Mouse (Mus musculus): ENCODE data around the gene Vdr.
A peak's percentile ranks its signal among the peaks of the same experiment; 100 is the strongest.

The Vdr gene

GRCm38 (mm10) chr15:97828901-97829338, 81.5 kb downstream of the Vdr start:
- no peak for DNase-seq (ENCODE audit: low spot score)

GRCm38 (mm10) chr15:97828221-97828842, 82.1 kb downstream of the Vdr start:
- DNase-seq (ENCODE audit: low spot score), result no peak

GRCm38 (mm10) chr15:97827401-97827800, 83.0 kb downstream of the Vdr start:
- DNase-seq (ENCODE audit: low spot score), result no peak

DNA sequence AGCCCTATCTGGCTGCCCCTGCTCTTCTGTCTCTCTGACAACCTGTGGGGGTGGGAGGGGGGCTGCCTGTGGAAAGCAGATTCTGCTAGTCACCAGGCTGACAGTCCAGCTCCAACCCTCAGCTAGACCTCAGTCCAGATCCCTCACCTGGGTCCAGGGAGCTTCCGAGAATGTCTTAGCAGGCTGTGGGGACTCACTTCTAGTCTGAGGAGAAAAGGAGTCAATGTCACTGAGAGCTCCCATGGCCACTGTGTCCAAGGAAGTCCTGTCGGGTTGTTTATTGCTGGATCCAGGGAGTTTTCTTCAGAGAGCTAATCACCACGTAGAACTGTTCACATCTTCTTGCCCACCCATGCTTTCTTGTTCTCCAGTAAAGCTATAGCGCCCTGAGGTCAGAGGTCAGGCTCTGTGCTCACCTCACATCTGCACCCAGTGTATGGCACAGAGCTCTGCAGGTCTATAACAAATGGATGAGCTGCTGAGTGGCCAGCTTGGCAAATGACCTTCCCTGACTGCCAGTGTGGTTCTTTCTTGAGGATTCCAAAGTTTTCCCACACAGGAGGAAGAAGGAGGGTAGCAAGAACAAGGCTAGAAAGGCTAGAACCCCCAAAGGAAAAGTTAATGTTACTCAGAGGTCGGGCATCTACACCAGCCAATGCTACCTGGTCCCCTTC, 83.7 kb downstream of the Vdr start:
- no peak for DNase-seq (ENCODE audit: low spot score)

DNA sequence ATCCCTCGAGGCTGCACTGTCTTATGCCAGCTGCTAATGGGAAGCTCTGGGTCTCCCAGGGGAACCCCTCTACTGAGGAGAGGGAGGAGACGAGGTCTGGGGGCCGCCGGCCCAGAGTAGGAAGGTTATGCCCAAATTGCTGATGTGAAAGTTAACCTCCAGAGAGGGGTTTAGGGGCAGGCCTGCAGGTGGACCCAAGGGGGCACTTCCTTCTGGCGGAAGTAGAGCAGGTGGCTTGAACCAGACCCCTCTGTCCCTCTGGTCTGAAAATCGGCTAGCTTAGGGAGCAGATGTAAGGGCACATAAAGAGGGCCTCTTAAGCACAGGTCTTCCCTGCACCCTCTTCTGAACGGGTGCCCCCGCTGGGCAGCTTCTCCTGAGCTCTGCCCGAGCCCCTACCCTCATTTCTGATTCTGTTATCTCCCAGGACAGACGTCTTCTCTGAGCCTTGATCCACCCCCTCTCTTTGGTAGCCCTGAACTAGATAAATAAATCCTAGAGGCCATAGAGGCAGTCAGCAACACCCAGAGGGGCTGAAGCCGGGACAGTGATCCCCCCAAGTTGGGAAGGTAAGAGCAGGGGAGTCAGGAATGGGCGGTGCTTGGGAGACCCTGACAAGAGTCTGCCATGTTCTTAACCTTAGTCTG, 84.4 kb downstream of the Vdr start:
- no peak for DNase-seq (ENCODE audit: low spot score)

- DNase-seq (ENCODE audit: low spot score), result no peak
Observed at GRCm38 (mm10) chr15:97825071-97825940, 85.1 kb downstream of the Vdr start.

DNA sequence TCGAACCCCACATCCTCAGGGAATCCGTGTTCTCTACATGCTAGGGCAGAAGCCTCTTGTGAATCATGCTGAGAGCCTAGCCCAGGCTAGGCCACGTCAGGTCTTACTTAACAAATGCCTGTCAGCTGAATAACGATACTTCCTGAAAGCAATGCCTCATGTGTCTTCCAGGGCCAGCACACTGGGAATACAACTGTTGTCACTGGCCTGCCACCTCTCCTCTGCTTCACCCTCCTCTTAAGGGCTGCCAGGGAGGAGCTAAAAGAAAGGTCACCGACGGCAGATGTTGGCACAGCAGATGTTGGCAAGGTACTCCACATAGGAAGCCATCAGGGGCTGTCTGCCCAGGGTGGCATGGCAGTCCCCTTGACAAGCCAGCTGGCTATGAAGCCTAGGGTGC, 86.4 kb downstream of the Vdr start:
- DNase-seq (ENCODE audit: low spot score), result no peak

DNA sequence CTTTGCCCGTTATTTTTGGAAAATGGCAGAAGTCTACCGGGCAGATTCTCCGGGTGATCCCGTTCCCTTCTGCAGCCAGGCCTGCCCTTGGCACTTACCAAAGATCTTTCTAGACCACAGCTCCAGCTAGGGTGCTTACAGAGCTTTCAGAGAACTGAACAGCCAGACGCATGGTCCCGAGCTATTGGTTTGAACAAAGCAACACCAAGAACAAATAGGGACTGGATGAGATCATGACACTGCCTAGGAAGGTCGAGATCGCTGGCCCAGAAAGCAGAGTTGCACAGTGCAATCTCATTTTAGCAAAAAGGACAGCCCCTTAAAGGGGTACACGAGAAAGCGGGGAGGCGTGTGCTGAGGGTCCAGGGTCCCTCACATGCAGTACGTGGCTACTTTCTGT, 87.0 kb downstream of the Vdr start:
- no peak for DNase-seq (ENCODE audit: low spot score)

- no peak for DNase-seq (ENCODE audit: low spot score)
Observed at GRCm38 (mm10) chr15:97822545-97823228, 87.7 kb downstream of the Vdr start.

- DNase-seq (ENCODE audit: low spot score), result no peak
Observed at GRCm38 (mm10) chr15:97821983-97822363, 88.5 kb downstream of the Vdr start.

GRCm38 (mm10) chr15:97821321-97821982, 89.0 kb downstream of the Vdr start:
- DNase-seq (ENCODE audit: low spot score), result peak; percentile 52

DNA sequence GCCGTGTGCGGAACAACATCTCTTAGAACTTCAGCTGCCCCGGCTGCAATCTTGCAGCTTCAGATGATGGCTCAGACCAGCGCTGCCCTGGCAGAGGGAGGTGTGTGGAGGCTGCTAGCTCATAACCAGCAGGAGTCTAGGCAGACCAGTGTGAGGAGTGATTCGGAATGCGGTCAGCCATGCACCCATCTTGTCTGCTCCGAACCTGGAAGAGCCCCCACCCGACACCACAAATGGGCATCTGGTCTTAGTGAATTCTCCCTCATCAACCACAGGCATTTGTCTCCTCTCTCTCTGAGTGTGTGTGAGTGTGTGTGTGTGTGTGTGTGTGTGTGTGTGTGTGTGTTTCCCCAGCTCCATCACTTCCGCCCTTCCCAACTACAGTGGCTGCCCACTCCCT, 90.5 kb downstream of the Vdr start:
- DNase-seq (ENCODE audit: low spot score), result no peak

GRCm38 (mm10) chr15:97816199-97816994, 94.0 kb downstream of the Vdr start:
- no peak for DNase-seq (ENCODE audit: low spot score)

GRCm38 (mm10) chr15:97815254-97815653, 95.2 kb downstream of the Vdr start:
- no peak for DNase-seq (ENCODE audit: low spot score)

DNA sequence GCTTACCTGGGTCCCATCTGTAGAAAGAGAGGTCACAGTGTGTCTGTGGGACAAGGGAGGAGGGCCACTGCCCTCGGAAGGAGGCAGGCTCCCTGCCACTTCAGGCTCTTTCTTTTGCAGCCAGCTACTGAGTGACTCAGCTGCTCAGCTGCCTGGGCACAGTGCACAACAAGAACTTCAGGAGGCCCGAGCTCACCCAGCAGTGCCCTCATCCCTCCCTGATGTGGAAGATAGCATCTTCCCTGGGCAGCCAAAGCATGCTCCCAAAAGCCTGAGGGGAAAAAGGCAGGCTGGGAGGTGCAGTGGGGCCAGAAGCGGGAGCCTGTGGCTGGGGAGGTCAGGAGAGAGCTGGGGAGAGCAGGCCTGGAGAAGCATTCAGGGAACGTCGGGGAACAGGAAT, 95.7 kb downstream of the Vdr start:
- no peak for DNase-seq (ENCODE audit: low spot score)

DNA sequence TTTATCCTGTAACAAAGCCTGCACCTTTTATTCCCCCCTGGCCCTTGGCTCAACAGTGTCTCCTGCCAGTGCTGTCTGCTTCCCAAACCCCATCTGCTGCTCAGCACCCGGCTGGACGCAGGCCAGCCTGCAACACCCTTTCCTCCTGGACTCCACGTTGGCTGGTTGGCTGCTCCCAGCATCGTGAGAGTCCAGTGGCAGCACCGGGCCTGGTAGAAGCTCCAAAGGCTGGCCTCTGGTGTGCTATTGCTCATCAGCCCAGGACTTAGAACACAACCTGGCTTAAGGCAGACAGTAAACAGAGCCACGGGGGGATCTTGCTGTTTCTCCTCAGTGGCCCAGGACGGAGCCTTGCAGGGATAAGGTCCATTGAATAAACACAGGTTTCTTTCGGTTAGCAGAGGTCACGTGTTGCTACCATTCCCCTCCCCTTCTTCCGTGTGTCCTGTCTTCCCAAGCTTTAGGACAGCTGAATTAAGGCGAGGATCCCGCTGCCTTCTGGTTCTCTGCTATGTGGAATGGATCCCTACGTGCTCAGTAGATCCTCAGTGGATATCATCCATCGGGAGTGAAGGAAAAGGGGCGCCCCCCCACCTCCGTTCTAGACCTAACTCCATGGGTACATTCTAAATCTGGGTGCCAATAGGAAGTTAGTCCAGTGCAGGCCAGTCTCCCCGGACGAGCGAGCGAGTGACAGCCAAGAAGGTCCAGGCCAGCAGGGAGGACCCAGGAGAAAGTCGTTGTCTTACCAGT, 96.8 kb downstream of the Vdr start:
- DNase-seq (ENCODE audit: low spot score), result no peak

- DNase-seq (ENCODE audit: low spot score), result no peak
Observed at GRCm38 (mm10) chr15:97812875-97813274, 97.6 kb downstream of the Vdr start.

DNA sequence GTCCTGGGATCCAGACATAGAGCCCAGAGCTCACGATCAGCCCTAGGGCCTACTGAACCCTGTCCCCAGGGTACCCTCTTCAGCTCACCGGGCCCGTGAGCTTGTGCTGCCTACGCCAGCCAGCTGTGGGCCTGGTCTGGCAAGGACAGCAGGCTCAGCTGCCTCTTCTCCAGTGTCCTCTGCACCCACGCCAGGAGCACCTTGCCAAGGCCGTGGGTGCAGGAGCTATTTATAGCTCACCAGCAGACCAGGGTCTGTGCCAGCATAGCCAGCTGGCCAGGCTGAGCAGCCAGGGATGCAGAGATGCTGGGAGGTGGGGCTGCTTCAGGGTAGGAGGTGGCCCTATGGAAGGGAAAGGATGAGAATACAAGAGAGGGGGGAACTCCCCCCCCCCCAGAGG, 98.3 kb downstream of the Vdr start:
- no peak for DNase-seq (ENCODE audit: low spot score)

DNA sequence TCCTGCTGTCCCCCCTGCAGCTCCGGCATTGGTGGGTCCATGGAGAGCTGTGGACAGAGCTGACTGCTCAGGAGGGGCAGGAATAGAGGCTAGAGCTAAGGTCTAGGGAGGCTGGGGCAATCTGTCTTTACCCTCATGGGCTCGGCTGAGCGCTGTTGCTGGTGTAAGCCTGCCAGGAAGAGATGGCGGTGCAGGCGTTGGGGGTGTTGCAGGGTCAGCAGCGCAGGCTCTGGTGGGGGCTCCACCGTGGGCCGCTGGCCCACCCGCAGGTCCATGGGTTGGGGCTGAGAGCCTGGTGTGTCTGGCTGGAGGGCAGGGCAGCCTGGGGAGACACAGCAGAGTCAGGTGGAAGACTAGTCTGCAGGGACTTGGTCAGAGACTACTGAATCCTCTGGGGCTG, 99.1 kb downstream of the Vdr start:
- DNase-seq (ENCODE audit: low spot score), result no peak

DNA sequence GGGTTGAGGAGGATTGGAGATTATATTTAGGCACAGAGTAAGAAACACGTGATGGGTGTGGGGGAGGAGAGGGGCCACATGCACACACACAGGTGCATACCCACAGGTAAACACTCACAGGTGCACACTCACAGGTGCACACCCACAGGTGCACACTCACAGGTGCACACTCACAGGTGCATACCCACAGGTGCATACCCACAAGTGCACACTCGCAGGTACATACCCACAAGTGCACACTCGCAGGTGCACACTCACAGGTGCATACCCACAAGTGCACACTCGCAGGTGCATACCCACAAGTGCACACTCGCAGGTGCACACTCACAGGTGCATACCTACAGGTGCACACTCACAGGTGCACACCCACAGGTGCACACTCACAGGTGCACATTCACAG, 100.0 kb downstream of the Vdr start:
- DNase-seq (ENCODE audit: low spot score), result no peak

All from embryo, embryonic 10.5 days (tissue).